Mouse (Mus musculus) MEL (cell line): ENCODE data around the gene Ndrg3.

Experiments
- BHLHE40 ChIP-seq: IDR thresholded peaks from 2 replicates; pipeline ENCODE4 v1.6.1; 2012; ENCODE audit warnings: low read depth, mild to moderate bottlenecking, inconsistent platforms, low read length, improper control_type of control experiment, borderline replicate concordance
- CHD2 ChIP-seq: IDR thresholded peaks from 2 replicates; pipeline ENCODE4 v1.6.1; 2011; ENCODE audit warnings: low read length, improper control_type of control experiment
- CTCF ChIP-seq, 3 experiments: IDR thresholded peaks in 2 of 3; conservative IDR thresholded peaks in 1 of 3; 2 replicates each; pipeline ENCODE4 v1.5.1; 2011 to 2012; ENCODE audit warnings: low read length in 3 of 3, low read depth in 2 of 3, mild to moderate bottlenecking in 2 of 3, improper control_type of control experiment in 1 of 3, inconsistent platforms in 1 of 3, mixed read lengths in 1 of 3, moderate library complexity in 1 of 3; ENCODE audit not compliant: control insufficient read depth in 1 of 3, insufficient read depth in 1 of 3, poor library complexity in 1 of 3, severe bottlenecking in 1 of 3
- EP300 ChIP-seq, 2 experiments: IDR thresholded peaks; 2 replicates each; pipeline ENCODE4 v1.6.1; 2011; ENCODE audit warnings: improper control_type of control experiment in 2 of 2, low read length in 2 of 2, low read depth in 1 of 2, mild to moderate bottlenecking in 1 of 2
- HCFC1 ChIP-seq: IDR thresholded peaks from 2 replicates; pipeline ENCODE4 v1.6.1; 2012; ENCODE audit warnings: low read depth, mild to moderate bottlenecking, inconsistent platforms, low read length, improper control_type of control experiment, moderate library complexity
- ZNF384 ChIP-seq: IDR thresholded peaks from 2 replicates; pipeline ENCODE4 v1.6.1; 2012; ENCODE audit warnings: low read depth, mild to moderate bottlenecking, inconsistent platforms, low read length, improper control_type of control experiment

- TF ChIP-seq CTCF (IDR thresholded peaks at IDR 0.05 in 2 of 3, conservative IDR thresholded peaks at IDR 0.05 in 1 of 3; ENCODE audit: control insufficient read depth in 1 of 3, insufficient read depth in 1 of 3, low read depth in 2 of 3, low read length in 3 of 3, poor library complexity in 1 of 3, severe bottlenecking in 1 of 3) = peak in 2 of 3 experiments; percentile 11 to 19; a peak in 3 of 6 replicates
- peak in 1 of 2 experiments; percentile 35; a peak in 1 of 4 replicates for TF ChIP-seq EP300 (IDR thresholded peaks at IDR 0.05; ENCODE audit: low read depth in 1 of 2, low read length in 2 of 2)
- TF ChIP-seq CHD2 = no peak
- TF ChIP-seq ZNF384 = no peak
- TF ChIP-seq BHLHE40 = no peak
- no peak for TF ChIP-seq HCFC1
These were observed 35.5 kb upstream of the Ndrg3 start for GRCm38 (mm10) chr2:157027106-157028008.
